Mouse (Mus musculus) NIH3T3 (cell line): ENCODE data around the gene Rhoc.
"Not testable (repeated sequence)": the region's sequence is repeated elsewhere in the genome, so short reads cannot be mapped to it uniquely, and the experiment has no call there.

ENCODE experiments used
- DNase-seq: peaks from one replicate; pipeline ENCODE4 v3.0.0-alpha.2; 2012; ENCODE audit warnings: low read depth

Gene Rhoc

GRCm38 (mm10) chr3:104785284-104785683 is 2.9 kb upstream of the Rhoc start:
- DNase-seq = no peak

- DNase-seq = peak; percentile 92
These were observed 561 bp downstream of the Rhoc start for GRCm38 (mm10) chr3:104788561-104789311.

GRCm38 (mm10) chr3:104789312-104789605 is 1.1 kb downstream of the Rhoc start:
- no peak for DNase-seq

- peak; percentile 59 for DNase-seq
These were observed 1.6 kb downstream of the Rhoc start for GRCm38 (mm10) chr3:104789822-104790221.

- peak; percentile 81 for DNase-seq
These were observed 2.3 kb downstream of the Rhoc start for GRCm38 (mm10) chr3:104790401-104790937.

- no peak for DNase-seq
These were observed 2.8 kb downstream of the Rhoc start for GRCm38 (mm10) chr3:104791017-104791416.

GRCm38 (mm10) chr3:104791671-104792070 is 3.5 kb downstream of the Rhoc start:
- DNase-seq = no peak

- DNase-seq = no peak
These were observed 4.4 kb downstream of the Rhoc start for GRCm38 (mm10) chr3:104792360-104793270.

- peak; percentile 87 for DNase-seq
These were observed 6.0 kb downstream of the Rhoc start for GRCm38 (mm10) chr3:104793871-104794828.

GRCm38 (mm10) chr3:104794953-104795470 is 6.8 kb downstream of the Rhoc start:
- DNase-seq = no peak

- no peak for DNase-seq
These were observed 7.6 kb downstream of the Rhoc start for GRCm38 (mm10) chr3:104795661-104796340.

GRCm38 (mm10) chr3:104796430-104797082 is 8.4 kb downstream of the Rhoc start:
- no peak for DNase-seq

- DNase-seq = no peak
These were observed 12.5 kb downstream of the Rhoc start for GRCm38 (mm10) chr3:104800681-104801080.

GRCm38 (mm10) chr3:104801481-104801880 is 13.3 kb downstream of the Rhoc start:
- DNase-seq = no peak

GRCm38 (mm10) chr3:104804312-104804711 is 16.1 kb downstream of the Rhoc start:
- DNase-seq = no peak

- no peak for DNase-seq
These were observed 17.4 kb downstream of the Rhoc start for GRCm38 (mm10) chr3:104805539-104805938.

- DNase-seq = no peak
These were observed 23.6 kb downstream of the Rhoc start for GRCm38 (mm10) chr3:104811752-104812151.

GRCm38 (mm10) chr3:104812254-104812653 is 24.1 kb downstream of the Rhoc start:
- DNase-seq = no peak

- DNase-seq = not testable (repeated sequence)
These were observed 25.1 kb downstream of the Rhoc start for GRCm38 (mm10) chr3:104813227-104813626.

GRCm38 (mm10) chr3:104814746-104815145 is 26.6 kb downstream of the Rhoc start:
- no peak for DNase-seq
